Mouse (Mus musculus): ENCODE measurements at regions not wholly inside any gene's neighbourhood (a gene's known extent, or its start where the extent isn't known, plus 50 kb on each side); places are given as distances from the start of the nearest gene placed in this dataset.

- no peak for TF ChIP-seq CTCF (IDR thresholded peaks at IDR 0.05; ENCODE audit: borderline replicate concordance, insufficient read depth, low read depth, low read length)
- TF ChIP-seq POLR2A (IDR thresholded peaks at IDR 0.05; ENCODE audit: borderline replicate concordance, insufficient read depth, low read length), result no peak
Measured at GRCm38 (mm10) chr8:116352635-116353034, 152.1 kb upstream of the Dynlrb2 start.

Data from cerebellum, adult 2 months (tissue).